Mouse (Mus musculus) bone marrow, adult 2 months (tissue): Measurements from ENCODE around the gene Omg. TPM values are rescaled to one million over a fixed set of nuclear protein-coding genes. Genes with fewer than 3 reads are reported as not detected.

Source experiments
- H3K27ac ChIP-seq: fragments of 200-500 bp; 2 replicates; pipeline ENCODE4 v1.5.1; 2012; ENCODE audit warnings: low read depth, mild to moderate bottlenecking, control low read depth, inconsistent platforms, low read length; ENCODE audit not compliant: control insufficient read depth, poor library complexity, insufficient read depth
- H3K4me1 ChIP-seq: fragments of 200-500 bp; 2 replicates; pipeline ENCODE4 v1.6.1; 2011; ENCODE audit warnings: low read length; ENCODE audit not compliant: control insufficient read depth, insufficient read depth
- H3K4me3 ChIP-seq: fragments of 200-500 bp; replicated peaks from 2 replicates; pipeline ENCODE3; 2011; ENCODE audit warnings: mild to moderate bottlenecking, low read depth, low read length, control low read depth; ENCODE audit not compliant: control insufficient read depth
- CTCF ChIP-seq: fragments of 200-500 bp; IDR thresholded peaks from 2 replicates; pipeline ENCODE4 v1.5.1; 2011; ENCODE audit warnings: low read length, control low read depth; ENCODE audit not compliant: control insufficient read depth, insufficient read depth
- POLR2A ChIP-seq: fragments of 200-500 bp; IDR thresholded peaks from 2 replicates; pipeline ENCODE4 v1.6.1; 2011; ENCODE audit warnings: low read depth, mild to moderate bottlenecking, control low read depth, low read length, borderline replicate concordance; ENCODE audit not compliant: control insufficient read depth
- WGBS: fragments of 180-500 bp; shearing (Covaris S2); methylation state at CpG from one replicate; pipeline ENCODE4 v1.1.7; 2018; 5-methylcytosine and 5-hydroxymethylcytosine counted together
- polyA plus RNA-seq: library from polyadenylated mRNA; stranded (reverse); fragments of >200 nt; gene quantifications from 2 replicates; pipeline ENCODE4 v1.2.4, GENCODE M21; 2011; ENCODE audit warnings: low replicate concordance; ENCODE audit not compliant: missing spikeins, insufficient read depth, insufficient read length

Gene Omg
- polyA plus RNA-seq, 1 experiment = 1.6 TPM

- Histone ChIP-seq H3K27ac (no peak overlapping the region), H3K4me1 (no peaks in the 10 kb centered on the region), H3K4me3 (no peak overlapping the region)
- 85% methylated on average over 4 of the region's 4 CpGs for WGBS
- TF ChIP-seq POLR2A = no peak
- TF ChIP-seq CTCF = no peak
Measured at GRCm38 (mm10) chr11:79459846-79460245, 44.0 kb downstream of the Omg start.

- H3K27ac ChIP-seq = no peak overlapping the region
- 80% methylated on average over 3 of the region's 3 CpGs for WGBS
- TF ChIP-seq CTCF (no peak), POLR2A (no peak)
Measured at GRCm38 (mm10) chr11:79457928-79458327, 46.0 kb downstream of the Omg start.

GRCm38 (mm10) chr11:79452966-79453365, 50.9 kb downstream of the Omg start:
- no peak overlapping the region for H3K4me3 ChIP-seq
- H3K27ac ChIP-seq = no peak overlapping the region
- no peak for TF ChIP-seq CTCF
- no peak for TF ChIP-seq POLR2A
- H3K4me1 ChIP-seq = no peaks in the 10 kb centered on the region

More at GRCm38 (mm10) chr11:79457928-79458327, 46.0 kb downstream of the Omg start:
- Histone ChIP-seq H3K4me1 (no peaks in the 10 kb centered on the region), H3K4me3 (no peak overlapping the region)

Other genes starting within 250 kb of the Omg start
- gene Wsb1, start 249.4 kb downstream of the Omg start, polyA plus RNA-seq = 22.8 and 53.1 TPM in 2 replicates
- not detected in 2 replicates for gene Gm9964, start 207.2 kb downstream of the Omg start, polyA plus RNA-seq
- gene Nf1, start 164.4 kb downstream of the Omg start, polyA plus RNA-seq = 2.3 and 3.0 TPM in 2 replicates
- 28.7 and 78.8 TPM in 2 replicates for gene Evi2b, start 19.7 kb upstream of the Omg start, polyA plus RNA-seq
- 3.6 and 12.0 TPM in 2 replicates for gene Evi2, start 26.5 kb upstream of the Omg start, polyA plus RNA-seq
- gene Evi2a, start 26.5 kb upstream of the Omg start, polyA plus RNA-seq = 5.4 and 13.1 TPM in 2 replicates
- 1.3 and 4.7 TPM in 2 replicates for gene Rab11fip4, start 87.1 kb upstream of the Omg start, polyA plus RNA-seq